Mouse (Mus musculus) cerebellum, postnatal 4 days (tissue): ENCODE measurements at regions not wholly inside any gene's neighbourhood (a gene's known extent, or its start where the extent isn't known, plus 50 kb on each side); places are given as distances from the start of the nearest gene placed in this dataset.
"Not testable (repeated sequence)": the region's sequence is repeated elsewhere in the genome, so short reads cannot be mapped to it uniquely, and the experiment has no call there.

Experiments used
- DNase-seq, 2 experiments: peaks; one replicate each; pipeline ENCODE4 v3.0.0; 2022; ENCODE audit warnings: low spot score in 2 of 2, mixed read lengths in 1 of 2

- DNase-seq = no peak
These were observed 331.5 kb upstream of the 3110018I06Rik start for GRCm38 (mm10) chr12:107156791-107157428.

DNA sequence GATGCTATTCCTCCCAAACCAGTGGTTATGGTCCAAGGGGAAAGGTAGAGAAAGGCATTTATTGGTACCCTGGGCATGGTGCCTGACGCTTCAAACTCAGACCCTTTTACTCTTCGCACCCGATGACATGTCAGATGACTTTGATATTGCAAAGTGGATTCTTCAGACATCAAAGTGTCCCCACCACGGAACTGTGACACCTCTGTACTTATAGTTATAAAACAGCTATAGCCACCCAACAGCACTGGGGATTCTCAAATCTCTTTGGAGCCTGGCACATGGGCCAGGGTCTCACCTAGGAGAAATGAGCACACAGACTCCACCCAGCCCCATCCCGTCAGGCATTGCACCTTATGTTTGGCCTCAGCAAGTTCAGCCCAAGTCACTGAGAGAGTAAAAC lies 329.3 kb upstream of the 3110018I06Rik start:
- DNase-seq = no peak

DNA sequence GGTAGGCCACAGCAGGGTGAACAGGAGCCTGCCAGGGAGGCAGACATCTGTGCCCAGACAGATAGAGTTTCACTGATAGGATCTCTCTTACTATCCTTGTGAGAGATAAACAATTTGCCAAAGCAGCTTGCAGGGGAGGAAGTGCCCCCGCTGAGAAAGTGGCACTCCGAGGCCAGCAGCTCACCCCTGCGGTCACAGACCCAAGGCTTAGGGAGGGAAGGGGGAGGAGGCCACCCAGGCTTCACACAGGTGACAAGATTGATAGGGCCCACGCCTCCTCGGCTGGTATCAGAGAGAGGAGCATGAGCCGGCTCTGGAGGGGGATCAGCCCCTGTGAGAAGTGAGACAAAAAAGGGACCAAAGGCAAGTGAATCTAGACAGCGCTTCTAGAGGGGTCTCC lies 328.3 kb upstream of the 3110018I06Rik start:
- no peak for DNase-seq

- DNase-seq = no peak
These were observed 327.8 kb upstream of the 3110018I06Rik start for GRCm38 (mm10) chr12:107160628-107161027.

DNA sequence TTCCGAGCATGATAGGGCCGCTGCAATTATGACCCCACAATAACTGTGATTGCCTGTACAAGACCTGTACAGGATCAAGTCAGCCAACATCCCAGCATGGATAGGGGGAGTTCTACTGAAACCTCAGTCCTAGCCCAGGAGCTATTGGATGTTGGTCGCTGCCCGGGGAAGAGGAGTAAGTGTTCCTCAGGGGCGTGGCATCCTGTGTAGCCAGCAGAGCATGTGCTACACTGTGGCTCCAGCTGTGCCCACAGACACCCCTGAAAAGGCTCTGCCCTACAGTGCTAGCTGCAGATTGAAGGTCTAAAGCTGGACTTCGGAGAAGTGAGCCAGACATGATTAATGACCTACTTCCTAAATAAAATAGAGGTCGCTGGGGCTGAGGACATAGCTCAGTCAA lies 317.5 kb upstream of the 3110018I06Rik start:
- DNase-seq = no peak

DNA sequence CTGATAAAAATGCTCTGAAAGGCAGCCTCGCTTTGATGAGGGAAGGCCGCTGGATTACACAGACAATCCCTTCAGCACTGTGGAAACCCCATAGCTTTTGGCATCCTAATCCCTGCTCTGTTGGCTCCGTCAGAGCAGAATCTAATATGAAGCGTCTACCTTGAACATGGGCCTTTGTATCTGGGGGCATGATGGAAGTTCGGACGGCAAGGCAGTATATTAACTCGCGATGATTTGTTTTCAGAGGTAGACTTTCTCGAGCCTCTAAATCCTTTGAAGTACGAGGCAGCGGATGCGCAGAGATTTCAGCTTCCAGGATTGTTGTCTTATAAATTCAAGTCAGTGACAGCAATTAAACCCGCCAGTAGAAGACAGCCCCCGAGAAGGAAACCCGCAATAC lies 316.8 kb upstream of the 3110018I06Rik start:
- DNase-seq = no peak

- DNase-seq = no peak
These were observed 309.8 kb upstream of the 3110018I06Rik start for GRCm38 (mm10) chr12:107178676-107179075.

DNA sequence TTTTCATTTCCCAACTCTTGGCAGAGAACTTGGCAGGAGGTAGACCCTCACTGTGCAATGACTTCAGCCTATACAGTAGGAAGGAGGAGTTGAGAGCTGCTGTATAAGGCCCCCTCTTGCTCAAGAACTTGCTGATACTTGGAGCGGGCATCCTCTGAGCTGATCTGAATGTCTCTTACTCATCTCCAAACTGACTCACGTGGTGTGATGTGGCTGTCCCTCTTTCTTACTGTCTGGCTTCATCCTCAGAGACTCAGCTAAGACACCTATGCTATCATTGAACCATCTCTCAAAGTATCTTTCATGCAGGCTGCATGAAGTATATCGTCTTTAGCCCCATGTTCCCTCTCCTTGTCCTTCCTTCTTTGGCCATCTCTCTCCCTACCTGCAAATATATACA lies 307.9 kb upstream of the 3110018I06Rik start:
- no peak for DNase-seq

DNA sequence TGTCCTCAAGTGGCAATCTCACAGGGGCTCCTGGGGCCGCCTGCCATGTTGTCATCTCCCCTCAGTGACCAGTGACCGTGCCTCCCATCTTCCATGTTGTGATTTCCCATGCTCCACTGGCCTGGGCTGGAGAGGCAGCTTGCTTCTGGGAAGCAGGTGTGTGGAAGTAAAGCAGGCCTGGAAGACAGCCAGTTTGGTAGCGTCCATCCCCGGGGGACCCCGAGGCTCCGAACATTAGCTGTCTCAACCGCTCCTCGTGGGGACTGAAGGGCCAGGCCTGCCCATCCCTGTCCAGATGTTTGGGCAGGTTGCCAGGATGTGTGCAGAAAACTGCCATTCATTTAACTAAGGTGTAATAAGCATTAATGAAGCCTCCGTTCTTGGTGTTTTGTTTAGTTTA lies 307.1 kb upstream of the 3110018I06Rik start:
- DNase-seq = no peak

GRCm38 (mm10) chr12:107182091-107182655 lies 306.3 kb upstream of the 3110018I06Rik start:
- DNase-seq = no peak

GRCm38 (mm10) chr12:107183283-107183682 lies 305.1 kb upstream of the 3110018I06Rik start:
- DNase-seq = no peak

DNA sequence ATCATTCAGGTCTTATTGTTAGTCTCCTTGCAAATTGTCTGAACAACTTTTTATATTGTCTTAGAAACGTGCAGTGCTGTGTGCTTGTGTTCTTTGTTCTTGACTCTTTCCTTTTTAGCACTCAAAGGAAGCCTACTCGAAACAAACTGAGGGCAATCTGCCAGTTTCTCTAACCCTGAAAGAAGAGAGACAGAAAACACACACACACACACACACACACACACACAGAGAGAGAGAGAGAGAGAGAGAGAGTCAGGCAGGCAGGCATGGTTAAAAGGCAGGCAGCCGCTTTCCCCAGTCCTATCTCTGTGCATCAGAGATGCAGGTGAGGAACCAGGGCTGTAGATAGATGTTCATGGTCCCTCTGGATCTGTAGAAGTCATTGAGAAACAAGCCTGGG lies 304.0 kb upstream of the 3110018I06Rik start:
- DNase-seq = no peak

GRCm38 (mm10) chr12:107186361-107186760 lies 302.1 kb upstream of the 3110018I06Rik start:
- no peak for DNase-seq

GRCm38 (mm10) chr12:107188055-107188454 lies 300.4 kb upstream of the 3110018I06Rik start:
- DNase-seq = no peak

DNA sequence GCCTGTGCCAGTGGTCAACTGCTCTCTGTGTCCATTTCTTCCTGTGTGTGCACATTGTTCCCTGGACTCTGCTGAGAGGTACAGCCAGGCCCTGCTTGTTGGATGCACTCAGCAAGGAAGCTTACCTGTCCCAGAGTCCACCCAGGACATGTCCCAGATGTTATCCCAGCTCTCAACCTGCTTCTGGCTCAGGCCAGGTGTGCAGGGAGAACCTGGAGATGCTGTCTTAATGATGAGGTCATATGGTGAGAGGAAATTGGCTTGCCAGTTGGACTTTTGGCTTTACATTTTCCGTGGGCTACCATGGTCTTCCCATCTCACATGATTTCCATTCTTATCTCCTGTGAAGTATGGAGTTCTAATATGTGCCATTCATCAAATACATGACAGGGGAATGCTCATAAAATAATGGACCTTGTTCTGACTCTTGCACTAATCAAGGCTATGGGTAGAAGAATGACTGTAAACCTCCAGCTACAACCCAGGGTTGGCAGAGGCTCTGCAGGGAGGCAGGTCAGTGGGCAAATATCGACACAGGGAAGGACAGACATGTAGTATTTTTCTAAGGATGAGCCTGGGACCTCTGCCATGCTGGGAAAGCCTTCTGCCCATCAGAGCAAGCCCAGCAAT lies 289.9 kb upstream of the 3110018I06Rik start:
- no peak for DNase-seq

DNA sequence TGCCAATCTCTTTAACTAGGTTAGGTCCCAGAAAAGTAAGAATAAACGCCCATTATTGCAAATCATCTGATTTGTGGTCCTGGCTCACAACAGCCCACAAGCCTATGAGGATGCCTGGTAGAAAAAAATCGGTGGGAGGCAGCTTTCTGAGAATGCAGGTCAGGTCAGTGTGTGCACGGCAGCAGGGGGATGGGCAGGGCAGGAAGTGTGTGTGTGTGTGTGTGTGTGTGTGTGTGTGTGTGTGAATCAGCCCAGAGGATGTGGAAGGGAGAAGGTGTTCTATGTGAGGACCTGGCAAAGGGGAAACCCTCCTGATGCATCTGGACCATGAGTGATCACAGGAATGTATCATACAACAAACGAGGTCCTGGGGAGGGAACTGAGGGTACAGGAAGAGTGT lies 287.5 kb upstream of the 3110018I06Rik start:
- no peak for DNase-seq

- not testable (repeated sequence) for DNase-seq
These were observed 279.6 kb upstream of the 3110018I06Rik start for GRCm38 (mm10) chr12:107208826-107209225.

GRCm38 (mm10) chr12:107212826-107213225 lies 275.6 kb upstream of the 3110018I06Rik start:
- no peak for DNase-seq

GRCm38 (mm10) chr12:107216119-107216518 lies 272.3 kb upstream of the 3110018I06Rik start:
- DNase-seq = no peak

DNA sequence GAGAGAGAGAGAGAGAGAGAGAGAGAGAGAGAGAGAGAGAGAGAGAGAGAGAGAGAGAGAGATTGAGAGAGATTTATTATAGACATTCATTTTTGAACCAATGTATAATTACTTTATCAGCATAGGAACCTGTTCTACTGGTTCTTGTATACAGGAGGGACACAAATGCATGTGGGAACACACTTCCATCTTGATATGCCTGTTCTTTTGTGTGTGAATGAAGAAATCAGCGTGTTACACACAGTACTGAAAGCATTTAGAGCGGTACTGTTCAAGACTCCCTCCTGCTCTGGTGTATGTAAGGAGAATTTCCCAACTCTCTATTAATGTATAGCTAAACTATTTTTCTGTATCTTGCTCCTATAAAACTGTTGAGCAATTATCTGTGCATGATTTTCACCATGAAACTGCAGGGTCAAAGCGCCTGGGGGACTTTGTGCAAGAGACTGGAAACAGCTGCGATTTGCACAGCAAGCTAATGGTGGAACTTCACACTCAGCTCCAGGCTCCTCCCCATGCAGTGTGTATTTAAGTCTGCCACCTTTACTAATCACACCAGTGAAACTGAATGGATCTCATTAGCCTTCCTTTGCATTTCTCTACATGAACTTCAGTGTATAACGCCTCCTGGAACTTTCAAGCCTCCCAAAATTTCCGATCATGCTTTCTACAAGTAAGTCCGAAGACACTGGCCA lies 267.0 kb upstream of the 3110018I06Rik start:
- no peak for DNase-seq

- DNase-seq = no peak
These were observed 266.3 kb upstream of the 3110018I06Rik start for GRCm38 (mm10) chr12:107222106-107222505.

- no peak for DNase-seq
These were observed 258.3 kb upstream of the 3110018I06Rik start for GRCm38 (mm10) chr12:107230097-107230496.

DNA sequence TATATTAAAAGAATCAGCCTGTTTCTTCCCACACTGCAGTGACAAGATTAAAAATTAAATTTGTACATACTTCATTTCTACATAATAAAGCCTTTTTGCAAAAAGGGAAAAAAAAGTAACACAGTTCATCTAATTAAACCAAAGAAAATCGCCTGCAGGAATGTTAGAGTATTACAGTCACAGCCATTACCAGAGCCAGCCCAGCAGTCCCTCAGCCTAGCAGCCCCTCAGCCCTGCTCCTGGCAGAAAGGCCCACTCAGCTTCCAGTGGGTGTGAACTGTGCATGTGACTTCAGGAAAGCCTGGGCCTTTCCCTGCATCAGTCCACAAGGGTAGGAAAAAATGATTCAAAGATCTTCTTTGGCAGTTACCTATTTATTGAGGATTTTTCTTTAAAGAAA lies 256.8 kb upstream of the 3110018I06Rik start:
- no peak for DNase-seq
